Mouse (Mus musculus) lung, adult 2 months (tissue): ENCODE data around the gene Arrdc3.

Experiments
- CTCF ChIP-seq: fragments of 200-500 bp; IDR thresholded peaks from 2 replicates; pipeline ENCODE4 v1.5.1; 2011; ENCODE audit warnings: mild to moderate bottlenecking, low read length, control low read depth; ENCODE audit not compliant: insufficient read depth
- POLR2A ChIP-seq: fragments of 200-500 bp; IDR thresholded peaks from 2 replicates; pipeline ENCODE4 v1.6.1; 2011; ENCODE audit warnings: low read depth, mild to moderate bottlenecking, control low read depth, low read length, borderline replicate concordance; ENCODE audit errors: extremely low read depth

- TF ChIP-seq CTCF (no peak), POLR2A (no peak)
These were observed 16.3 kb downstream of the Arrdc3 start for GRCm38 (mm10) chr13:80899435-80900029.
